Mouse (Mus musculus) myocyte (in vitro differentiated cells): Measurements from ENCODE around the gene Gm20390. TPM values are rescaled to one million over a fixed set of nuclear protein-coding genes. Genes with fewer than 3 reads are reported as not detected.

Experiments used
- H3K27me3 ChIP-seq: one replicate; pipeline ENCODE4 v1.6.1; 2011; ENCODE audit not compliant: control insufficient read depth, insufficient read depth, insufficient read length
- H3K36me3 ChIP-seq: one replicate; pipeline ENCODE4 v1.6.1; 2011; ENCODE audit not compliant: control insufficient read depth, insufficient read depth
- H3K4me2 ChIP-seq: one replicate; pipeline ENCODE4 v1.6.1; 2011; ENCODE audit warnings: low read depth, control low read depth
- H3K4me3 ChIP-seq: one replicate; pipeline ENCODE4 v1.5.1; 2011; ENCODE audit warnings: mild to moderate bottlenecking, control low read depth, moderate library complexity
- H3K79me2 ChIP-seq: one replicate; pipeline ENCODE4 v1.6.1; 2011; ENCODE audit not compliant: control insufficient read depth, insufficient read depth
- H3ac ChIP-seq: one replicate; pipeline ENCODE4 v1.6.1; 2011; ENCODE audit not compliant: control insufficient read depth, insufficient read length
- CEBPB ChIP-seq: IDR thresholded peaks from 2 replicates; pipeline ENCODE4 v1.6.1; 2011; ENCODE audit warnings: mild to moderate bottlenecking, moderate library complexity; ENCODE audit not compliant: poor library complexity, insufficient read depth, severe bottlenecking
- E2F4 ChIP-seq: IDR thresholded peaks from one replicate; pipeline ENCODE4 v1.6.1; 2011; ENCODE audit warnings: mild to moderate bottlenecking, control low read depth, moderate library complexity; ENCODE audit not compliant: insufficient read depth
- MAX ChIP-seq: IDR thresholded peaks from one replicate; pipeline ENCODE4 v1.6.1; 2011; ENCODE audit warnings: low read depth, mild to moderate bottlenecking, control low read depth
- MYOD1 ChIP-seq, 3 experiments: IDR thresholded peaks; one replicate each; pipeline ENCODE4 v1.6.1; 2011; ENCODE audit warnings: control low read depth in 2 of 3, low read depth in 2 of 3, mild to moderate bottlenecking in 2 of 3, moderate library complexity in 1 of 3; ENCODE audit not compliant: insufficient read length in 2 of 3, control insufficient read depth in 1 of 3
- MYOG ChIP-seq, 3 experiments: IDR thresholded peaks; one replicate each; pipeline ENCODE4 v1.6.1; 2011; ENCODE audit warnings: control low read depth in 2 of 3, low read depth in 2 of 3, mild to moderate bottlenecking in 2 of 3; ENCODE audit not compliant: insufficient read length in 2 of 3, control insufficient read depth in 1 of 3, insufficient read depth in 1 of 3
- POLR2A ChIP-seq: IDR thresholded peaks from one replicate; pipeline ENCODE4 v1.6.1; 2011; ENCODE audit warnings: low read depth, mild to moderate bottlenecking, control low read depth, moderate library complexity; ENCODE audit not compliant: insufficient read length
- POLR2AphosphoS2 ChIP-seq: IDR thresholded peaks from one replicate; pipeline ENCODE4 v1.6.1; 2011; ENCODE audit warnings: low read depth, control low read depth; ENCODE audit not compliant: insufficient read length
- REST ChIP-seq: IDR thresholded peaks from one replicate; pipeline ENCODE4 v1.6.1; 2011; ENCODE audit warnings: mild to moderate bottlenecking, control low read depth, moderate library complexity; ENCODE audit not compliant: insufficient read depth, insufficient read length
- SRF ChIP-seq: IDR thresholded peaks from one replicate; pipeline ENCODE4 v1.6.1; 2011; ENCODE audit warnings: low read depth; ENCODE audit not compliant: control insufficient read depth, insufficient read length
- TCF12 ChIP-seq: IDR thresholded peaks from one replicate; pipeline ENCODE4 v1.6.1; 2011; ENCODE audit warnings: mild to moderate bottlenecking, control low read depth; ENCODE audit not compliant: poor library complexity, insufficient read depth, severe bottlenecking
- TCF3 ChIP-seq: IDR thresholded peaks from one replicate; pipeline ENCODE4 v1.6.1; 2011; ENCODE audit warnings: low read depth, control low read depth; ENCODE audit not compliant: insufficient read length
- USF1 ChIP-seq: IDR thresholded peaks from one replicate; pipeline ENCODE4 v1.6.1; 2011; ENCODE audit warnings: low read depth, mild to moderate bottlenecking, control low read depth, moderate library complexity
- polyA plus RNA-seq: library from polyadenylated mRNA; unstranded; fragments of >200 nt; fragmentation: generic; extraction: Trizol; gene quantifications from one replicate; pipeline ENCODE4 v1.2.1, GENCODE M21; 2012; ENCODE audit warnings: missing spikeins

Gene Gm20390
- polyA plus RNA-seq, 1 experiment = 258 TPM

GRCm38 (mm10) chr11:93907839-93908238 lies 60.3 kb downstream of the Gm20390 start:
- H3K4me2 ChIP-seq = no peak overlapping the region
- H3ac ChIP-seq = no peak overlapping the region
- no peaks in the 10 kb centered on the region for H3K79me2 ChIP-seq
- no peak for TF ChIP-seq REST
- no peak for TF ChIP-seq CEBPB
- no peak for TF ChIP-seq POLR2A
- no peak for TF ChIP-seq TCF3
- no peak for TF ChIP-seq TCF12
- TF ChIP-seq MAX = no peak
- no peak for TF ChIP-seq POLR2AphosphoS2
- TF ChIP-seq USF1 = no peak
- no peak for TF ChIP-seq E2F4
- no peak for TF ChIP-seq MYOD1 (IDR thresholded peaks at IDR 0.05; ENCODE audit: control insufficient read depth in 1 of 3, insufficient read length in 2 of 3, low read depth in 2 of 3)
- no peak for TF ChIP-seq MYOG (IDR thresholded peaks at IDR 0.05; ENCODE audit: control insufficient read depth in 1 of 3, insufficient read depth in 1 of 3, insufficient read length in 2 of 3, low read depth in 2 of 3)
- no peak for TF ChIP-seq SRF
- no peaks in the 10 kb centered on the region for H3K27me3 ChIP-seq
- H3K4me3 ChIP-seq = no peak overlapping the region
- peaks cover 40% of the 10 kb centered on the region for H3K36me3 ChIP-seq

GRCm38 (mm10) chr11:93906834-93907233 lies 61.3 kb downstream of the Gm20390 start:
- Histone ChIP-seq H3K36me3 (peaks cover 32% of the 10 kb centered on the region), H3K4me2 (no peak overlapping the region), H3K4me3 (no peak overlapping the region), H3K27me3 (no peaks in the 10 kb centered on the region), H3ac (no peak overlapping the region), H3K79me2 (no peaks in the 10 kb centered on the region)
- no peak for TF ChIP-seq MYOG (IDR thresholded peaks at IDR 0.05; ENCODE audit: control insufficient read depth in 1 of 3, insufficient read depth in 1 of 3, insufficient read length in 2 of 3, low read depth in 2 of 3)
- TF ChIP-seq MAX = no peak
- no peak for TF ChIP-seq MYOD1 (IDR thresholded peaks at IDR 0.05; ENCODE audit: control insufficient read depth in 1 of 3, insufficient read length in 2 of 3, low read depth in 2 of 3)
- TF ChIP-seq CEBPB = no peak
- no peak for TF ChIP-seq POLR2AphosphoS2
- no peak for TF ChIP-seq REST
- TF ChIP-seq E2F4 = no peak
- no peak for TF ChIP-seq USF1
- no peak for TF ChIP-seq TCF12
- no peak for TF ChIP-seq TCF3
- no peak for TF ChIP-seq SRF
- no peak for TF ChIP-seq POLR2A

Other genes starting within 250 kb of the Gm20390 start
- 16.3 TPM for gene Utp18, start 82.5 kb downstream of the Gm20390 start, polyA plus RNA-seq
- 4.2 TPM for gene Mbtd1, start 82.4 kb downstream of the Gm20390 start, polyA plus RNA-seq
- gene Nme2, start 12.0 kb downstream of the Gm20390 start, polyA plus RNA-seq = 1,152 TPM
- gene Nme1, start 228 bp upstream of the Gm20390 start, polyA plus RNA-seq = 48.7 TPM
- gene Spag9, start 27.8 kb upstream of the Gm20390 start, polyA plus RNA-seq = 16.9 TPM
- gene Tob1, start 243.2 kb upstream of the Gm20390 start, polyA plus RNA-seq = 32.8 TPM